18 mouse cellular contexts compared by ENCODE assay signal in the genomic region with DNA sequence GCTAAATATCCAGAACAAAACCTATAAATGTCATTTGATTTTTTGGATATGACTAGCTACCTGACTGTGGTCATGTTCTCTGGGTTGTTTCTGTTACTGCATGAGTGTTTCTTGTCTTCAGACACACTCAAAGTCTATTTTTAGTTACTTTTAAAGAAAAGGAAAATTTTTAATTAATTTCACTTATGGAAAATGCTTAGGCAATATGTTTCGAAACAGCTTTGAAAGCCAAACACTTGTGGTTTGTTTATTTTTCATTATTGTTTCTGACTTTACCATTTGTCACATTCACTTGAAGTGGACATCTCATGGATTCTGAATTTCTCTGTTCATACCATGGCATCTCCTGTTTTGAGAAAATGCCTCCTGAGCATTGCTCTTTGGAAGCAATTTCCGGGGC.
"Had no signal": no experiment of that assay in that cellular context is flagged by ENCODE, and none has a peak within 500 bp of the region (broad histone marks: within the 10 kb centered on the region; RNA-seq: fewer than 3 reads in every experiment).

No protein-coding gene starts in this region.

- H3K27me3 ChIP-seq: liver, embryonic 13.5 days; liver, embryonic 15.5 days; megakaryocyte, embryonic 14.5 days; midbrain, embryonic 12.5 days; neural tube, embryonic 12.5 days; stomach, embryonic 15.5 days had no signal

- H3K4me2 ChIP-seq: liver, embryonic 13.5 days; liver, embryonic 15.5 days; lung, embryonic 14.5 days; midbrain, embryonic 12.5 days; neural tube, embryonic 12.5 days; stomach, embryonic 15.5 days had no signal

- DNase-seq: liver, embryonic 13.5 days; liver, postnatal 0 days; lung, embryonic 14.5 days; lung, postnatal 10 days; lung, postnatal 36 days; midbrain, embryonic 14.5 days; right cerebral cortex, postnatal 14 days; thymus, adult 2 months; thymus, postnatal 25 days; thymus, postnatal 4 days had no signal

- H3K4me3 ChIP-seq: liver, embryonic 13.5 days; liver, embryonic 15.5 days; megakaryocyte, embryonic 14.5 days; midbrain, embryonic 12.5 days; neural tube, embryonic 12.5 days; stomach, embryonic 15.5 days had no signal

- H3K9me3 ChIP-seq: liver, embryonic 13.5 days; liver, embryonic 15.5 days; megakaryocyte, embryonic 14.5 days; midbrain, embryonic 12.5 days; neural tube, embryonic 12.5 days; stomach, embryonic 15.5 days had no signal

- ATAC-seq: liver, postnatal 0 days; midbrain, embryonic 16.5 days had no signal

- H3K27ac ChIP-seq: liver, embryonic 13.5 days; liver, embryonic 15.5 days; macrophage; midbrain, embryonic 12.5 days; neural tube, embryonic 12.5 days; stomach, embryonic 15.5 days; stomach, postnatal 0 days had no signal

- H3K9ac ChIP-seq: liver, embryonic 13.5 days; liver, embryonic 15.5 days; liver, postnatal 0 days; lung, embryonic 14.5 days; midbrain, embryonic 12.5 days; neural tube, embryonic 12.5 days; stomach, embryonic 15.5 days had no signal

- H3K36me3 ChIP-seq: liver, embryonic 13.5 days; liver, embryonic 15.5 days; midbrain, embryonic 12.5 days; neural tube, embryonic 12.5 days; stomach, embryonic 15.5 days had no signal

- H3K4me1 ChIP-seq: liver, embryonic 13.5 days; liver, embryonic 15.5 days; megakaryocyte, embryonic 14.5 days had no signal
